Mouse (Mus musculus) gastrocnemius, postnatal 4 days (tissue): ENCODE results near the gene Tnfrsf1b. TPM values are rescaled to one million over a fixed set of nuclear protein-coding genes. Genes with fewer than 3 reads are reported as not detected.

ENCODE experiments used
- DNase-seq, 2 experiments: peaks; one replicate each; pipeline ENCODE4 v3.0.0; 2021 to 2022; ENCODE audit warnings: low spot score in 2 of 2, mixed read lengths in 2 of 2
- total RNA-seq, 2 experiments: library from RNA; stranded (reverse); gene quantifications; 2 replicates each; pipeline ENCODE4 v1.2.3; 2021

The Tnfrsf1b gene
- total RNA-seq, 2 experiments from 2014 or later = 7.3 to 9.2 TPM

- no peak for DNase-seq
These were observed 11.2 kb upstream of the Tnfrsf1b start for GRCm38 (mm10) chr4:145257751-145258434.

- DNase-seq = no peak
These were observed 9.5 kb upstream of the Tnfrsf1b start for GRCm38 (mm10) chr4:145256144-145256543.

GRCm38 (mm10) chr4:145254418-145254817 is 7.7 kb upstream of the Tnfrsf1b start:
- no peak for DNase-seq

GRCm38 (mm10) chr4:145252611-145253010 is 5.9 kb upstream of the Tnfrsf1b start:
- DNase-seq = no peak

GRCm38 (mm10) chr4:145251546-145251945 is 4.9 kb upstream of the Tnfrsf1b start:
- no peak for DNase-seq

GRCm38 (mm10) chr4:145250002-145250401 is 3.3 kb upstream of the Tnfrsf1b start:
- no peak for DNase-seq

- no peak for DNase-seq
These were observed 886 bp upstream of the Tnfrsf1b start for GRCm38 (mm10) chr4:145247556-145247955.

- no peak for DNase-seq
These were observed 1.1 kb downstream of the Tnfrsf1b start for GRCm38 (mm10) chr4:145245581-145245980.

GRCm38 (mm10) chr4:145244676-145245075 is 2.0 kb downstream of the Tnfrsf1b start:
- no peak for DNase-seq

- DNase-seq = no peak
These were observed 3.8 kb downstream of the Tnfrsf1b start for GRCm38 (mm10) chr4:145242719-145243350.

- DNase-seq = no peak
These were observed 5.9 kb downstream of the Tnfrsf1b start for GRCm38 (mm10) chr4:145240723-145241231.

- peak; percentile 59 to 85 for DNase-seq
These were observed 7.4 kb downstream of the Tnfrsf1b start for GRCm38 (mm10) chr4:145239049-145239830.

GRCm38 (mm10) chr4:145236027-145236426 is 10.6 kb downstream of the Tnfrsf1b start:
- DNase-seq = no peak

- peak in 1 of 2 experiments; percentile 38 for DNase-seq
These were observed 13.0 kb downstream of the Tnfrsf1b start for GRCm38 (mm10) chr4:145233487-145234228.

- DNase-seq = no peak
These were observed 14.9 kb downstream of the Tnfrsf1b start for GRCm38 (mm10) chr4:145231732-145232131.

GRCm38 (mm10) chr4:145230647-145231046 is 16.0 kb downstream of the Tnfrsf1b start:
- DNase-seq = no peak

- no peak for DNase-seq
These were observed 17.0 kb downstream of the Tnfrsf1b start for GRCm38 (mm10) chr4:145229524-145230163.

GRCm38 (mm10) chr4:145229051-145229450 is 17.6 kb downstream of the Tnfrsf1b start:
- DNase-seq = no peak

GRCm38 (mm10) chr4:145224613-145225012 is 22.1 kb downstream of the Tnfrsf1b start:
- no peak for DNase-seq

- DNase-seq = no peak
These were observed 24.6 kb downstream of the Tnfrsf1b start for GRCm38 (mm10) chr4:145222064-145222463.

- no peak for DNase-seq
These were observed 25.3 kb downstream of the Tnfrsf1b start for GRCm38 (mm10) chr4:145221379-145221778.
